Mouse (Mus musculus): ENCODE data around the gene Tnrc6b. TPM values are rescaled to one million over a fixed set of nuclear protein-coding genes. Genes with fewer than 3 reads are reported as not detected.

Tnrc6b gene
- polyA plus RNA-seq, 1 experiment from 2014 or later: 27.4 TPM

- Histone ChIP-seq H3K36me3 (no peaks in the 10 kb centered on the region), H3K4me1 (peaks cover 19% of the 10 kb centered on the region), H3K9ac (no peak overlapping the region), H3K4me3 (replicated peaks) (no peak overlapping the region), H3K4me2 (peak overlapping the region; percentile 23; the same call in 1 of the 2 replicates), H3K27me3 (replicated peaks) (no peaks in the 10 kb centered on the region), H3K9me3 (no peaks in the 10 kb centered on the region), H3K27ac (no peak overlapping the region)
- WGBS: 4% methylated on average over 7 of the region's 7 CpGs
- ATAC-seq (ENCODE audit: insufficient read depth, low FRiP score, low read depth): peak; percentile 87
These were observed 6.8 kb upstream of the Tnrc6b start for GRCm38 (mm10) chr15:80704267-80704666.

DNA sequence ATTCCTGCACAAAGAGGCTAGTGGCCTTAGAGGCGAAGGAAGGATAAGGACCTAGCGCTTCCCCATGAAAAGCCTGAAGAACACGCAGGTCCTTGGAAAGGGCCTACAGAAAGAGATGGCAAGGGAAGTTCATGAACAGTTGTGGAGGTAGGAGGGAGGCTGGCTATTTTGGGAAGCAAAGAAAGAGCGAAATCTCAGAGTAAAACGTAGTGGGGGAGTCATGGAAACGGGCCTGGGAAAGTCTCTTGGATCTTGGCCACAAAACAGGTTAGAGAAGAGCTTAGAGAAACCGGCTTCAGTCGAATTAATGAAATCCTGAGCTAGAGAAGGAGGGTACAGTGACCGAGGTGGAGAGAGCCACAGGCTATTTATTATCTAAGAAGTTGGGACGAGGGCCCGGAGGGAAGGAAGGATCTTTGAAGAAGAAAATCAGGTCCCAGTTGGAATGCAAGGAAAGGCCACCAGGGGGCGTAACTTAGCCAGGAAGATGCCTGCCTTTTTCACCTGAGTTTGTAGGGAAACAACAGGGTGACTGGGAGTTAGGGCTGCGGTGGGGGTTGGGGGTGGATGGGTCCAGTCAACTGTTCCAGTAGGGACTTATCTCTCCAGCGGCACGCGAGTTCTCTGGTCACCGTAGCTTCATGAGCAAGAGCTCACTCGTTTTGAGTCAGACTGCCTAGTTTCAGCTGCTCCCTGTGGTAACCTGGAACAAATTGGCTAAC, 5.1 kb upstream of the Tnrc6b start:
- 26% methylated on average over 18 of the region's 18 CpGs for WGBS
- no peaks in the 10 kb centered on the region for H3K36me3 ChIP-seq
- peak overlapping the region; percentile 31 for H3K4me3 ChIP-seq (replicated peaks)
- no peak for ATAC-seq (ENCODE audit: insufficient read depth, low FRiP score, low read depth)
- peaks cover 19% of the 10 kb centered on the region for H3K4me1 ChIP-seq
- H3K4me2 ChIP-seq: peak overlapping the region; percentile 66
- peak overlapping the region; percentile 91 for H3K27ac ChIP-seq
- H3K9me3 ChIP-seq: no peaks in the 10 kb centered on the region
- H3K27me3 ChIP-seq (replicated peaks): no peaks in the 10 kb centered on the region
- H3K9ac ChIP-seq: no peak overlapping the region

GRCm38 (mm10) chr15:80706596-80706995, 4.5 kb upstream of the Tnrc6b start:
- WGBS: 13% methylated on average over 11 of the region's 11 CpGs
- peak overlapping the region; percentile 31 for H3K4me3 ChIP-seq (replicated peaks)
- no peak overlapping the region for H3K9ac ChIP-seq
- H3K27me3 ChIP-seq (replicated peaks): no peaks in the 10 kb centered on the region
- no peak for ATAC-seq (ENCODE audit: insufficient read depth, low FRiP score, low read depth)
- H3K4me1 ChIP-seq: peaks cover 19% of the 10 kb centered on the region
- peak overlapping the region; percentile 66 for H3K4me2 ChIP-seq
- H3K36me3 ChIP-seq: no peaks in the 10 kb centered on the region
- peak overlapping the region; percentile 91 for H3K27ac ChIP-seq
- no peaks in the 10 kb centered on the region for H3K9me3 ChIP-seq

- Histone ChIP-seq H3K27ac (peak overlapping the region; percentile 91), H3K27me3 (replicated peaks) (no peaks in the 10 kb centered on the region), H3K9me3 (no peaks in the 10 kb centered on the region), H3K4me3 (replicated peaks) (no peak overlapping the region), H3K9ac (no peak overlapping the region), H3K4me2 (peak overlapping the region; percentile 66; the same call in 1 of the 2 replicates), H3K36me3 (no peaks in the 10 kb centered on the region), H3K4me1 (peaks cover 19% of the 10 kb centered on the region)
- 35% methylated on average over 8 of the region's 8 CpGs for whole genome bisulfite sequencing
- no peak for ATAC-seq (ENCODE audit: insufficient read depth, low FRiP score, low read depth)
These were observed 4.0 kb upstream of the Tnrc6b start for GRCm38 (mm10) chr15:80707088-80707487.

DNA sequence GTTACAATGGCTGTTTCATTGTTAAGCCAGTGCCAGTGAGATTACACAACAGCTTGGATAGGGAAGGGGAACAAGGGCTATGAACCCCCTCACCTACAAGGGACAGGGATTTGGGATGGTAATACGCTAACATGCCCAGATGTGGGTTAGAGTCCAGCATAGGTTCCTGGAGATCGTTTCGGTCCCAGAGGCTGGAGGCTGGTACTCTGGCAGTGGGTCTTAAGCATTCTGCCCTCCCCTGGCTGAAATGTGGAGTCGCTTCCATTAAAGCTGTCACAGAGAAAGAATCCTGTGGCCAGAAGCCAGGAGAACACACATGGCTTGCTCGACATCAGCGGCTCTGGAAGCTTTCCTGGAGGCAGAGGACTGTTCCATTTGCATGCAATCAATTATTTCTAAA, 1.5 kb upstream of the Tnrc6b start:
- no peak for ATAC-seq (ENCODE audit: insufficient read depth, low FRiP score, low read depth)
- 36% methylated on average over 6 of the region's 6 CpGs for WGBS
- no peaks in the 10 kb centered on the region for H3K9me3 ChIP-seq
- H3K4me1 ChIP-seq: peaks cover 19% of the 10 kb centered on the region
- no peak overlapping the region for H3K4me2 ChIP-seq
- H3K4me3 ChIP-seq (replicated peaks): no peak overlapping the region
- no peak overlapping the region for H3K9ac ChIP-seq
- H3K27ac ChIP-seq: 0 out of 2 replicates have a peak overlapping the region, but pooled peaks have one; percentile 5
- no peaks in the 10 kb centered on the region for H3K36me3 ChIP-seq
- no peaks in the 10 kb centered on the region for H3K27me3 ChIP-seq (replicated peaks)

DNA sequence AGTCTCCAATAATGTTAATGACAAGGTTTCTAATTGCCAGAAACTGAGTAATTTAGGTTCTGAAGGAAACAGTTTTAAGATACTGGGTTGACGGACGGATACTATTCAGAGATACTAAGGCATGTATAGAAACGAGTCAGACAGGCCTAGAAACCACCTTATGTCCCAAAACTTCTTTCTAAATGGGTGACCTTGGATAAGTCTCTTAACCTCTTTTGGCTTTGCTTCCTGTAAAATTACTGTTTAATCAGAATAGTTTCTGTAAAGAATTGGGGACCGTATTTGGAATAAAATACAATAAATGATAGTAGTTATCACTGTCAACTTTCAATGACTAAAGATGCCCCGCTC, 881 bp upstream of the Tnrc6b start:
- peak overlapping the region; percentile 92; the same call in 1 of the 2 replicates for H3K27ac ChIP-seq
- H3K9ac ChIP-seq: no peak overlapping the region
- H3K4me2 ChIP-seq: peak overlapping the region; percentile 53
- no peaks in the 10 kb centered on the region for H3K36me3 ChIP-seq
- H3K4me1 ChIP-seq: peaks cover 19% of the 10 kb centered on the region
- H3K27me3 ChIP-seq (replicated peaks): no peaks in the 10 kb centered on the region
- WGBS: 11% methylated on average over 5 of the region's 5 CpGs
- H3K4me3 ChIP-seq (replicated peaks): peak overlapping the region; percentile 90
- no peaks in the 10 kb centered on the region for H3K9me3 ChIP-seq
- ATAC-seq (ENCODE audit: insufficient read depth, low FRiP score, low read depth): no peak

DNA sequence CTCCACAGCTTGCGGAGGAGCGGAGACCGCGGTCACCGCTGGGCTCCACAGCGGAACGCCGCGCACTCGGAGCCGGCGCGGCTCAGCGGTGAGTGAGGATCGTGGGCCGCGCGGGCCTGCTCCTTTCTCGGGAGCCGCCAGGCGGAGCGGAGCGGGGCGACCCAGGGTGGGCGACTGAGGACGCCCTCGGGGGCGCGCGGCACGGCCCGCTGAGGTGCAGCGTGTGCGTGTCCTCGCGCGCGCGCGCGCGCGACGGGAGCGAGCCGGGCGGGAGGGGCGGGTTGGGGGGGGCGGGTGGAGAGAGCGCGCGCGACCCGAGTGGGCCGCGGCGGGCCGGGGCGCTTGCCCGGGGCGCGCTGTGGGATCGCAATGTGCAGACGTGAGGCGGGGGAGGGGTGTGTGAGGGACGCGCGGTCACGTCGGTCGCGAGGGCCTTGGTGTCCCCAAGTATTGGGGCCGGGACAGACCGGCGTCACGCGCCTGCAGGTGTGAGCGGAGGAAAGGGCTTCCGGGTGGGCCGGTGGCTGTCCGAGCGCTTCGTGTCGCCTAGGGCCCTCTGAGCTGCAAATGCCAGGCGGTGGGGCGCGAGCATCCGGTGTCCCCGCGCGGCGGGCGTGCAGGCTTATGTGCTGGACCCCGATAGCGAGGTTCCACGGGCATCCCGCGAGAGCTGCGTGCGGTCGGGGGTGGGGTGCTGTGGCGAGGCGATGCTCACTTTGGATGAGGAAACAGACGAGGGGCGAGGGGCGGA, 463 bp downstream of the Tnrc6b start:
- under 1% methylated on average over 105 of the region's 106 CpGs for WGBS
- peak overlapping the region; percentile 73 for H3K9ac ChIP-seq

GRCm38 (mm10) chr15:80714299-80714698, 3.2 kb downstream of the Tnrc6b start:
- no peak for ATAC-seq (ENCODE audit: insufficient read depth, low FRiP score, low read depth)
- H3K4me1 ChIP-seq: no peaks in the 10 kb centered on the region; the same call in none of the 2 replicates
- WGBS: 66% methylated on average over 4 of the region's 4 CpGs
- H3K27me3 ChIP-seq (replicated peaks): no peaks in the 10 kb centered on the region
- H3K4me2 ChIP-seq: no peak overlapping the region
- H3K36me3 ChIP-seq: no peaks in the 10 kb centered on the region
- H3K9me3 ChIP-seq: no peaks in the 10 kb centered on the region
- no peak overlapping the region for H3K27ac ChIP-seq
- H3K4me3 ChIP-seq (replicated peaks): no peak overlapping the region
- no peak overlapping the region for H3K9ac ChIP-seq

More for the DNA sequence above, 463 bp downstream of the Tnrc6b start:
- ATAC-seq (ENCODE audit: insufficient read depth, low FRiP score, low read depth): peak; percentile 7; the same call in 1 of the 2 replicates
- peaks cover 10% of the 10 kb centered on the region for H3K4me1 ChIP-seq
- peak overlapping the region; percentile 90 for H3K4me3 ChIP-seq (replicated peaks)
- no peaks in the 10 kb centered on the region for H3K36me3 ChIP-seq
- H3K9me3 ChIP-seq: no peaks in the 10 kb centered on the region
- H3K27ac ChIP-seq: peak overlapping the region; percentile 87
- H3K27me3 ChIP-seq (replicated peaks): no peaks in the 10 kb centered on the region
- H3K4me2 ChIP-seq: peak overlapping the region; percentile 90

DNA sequence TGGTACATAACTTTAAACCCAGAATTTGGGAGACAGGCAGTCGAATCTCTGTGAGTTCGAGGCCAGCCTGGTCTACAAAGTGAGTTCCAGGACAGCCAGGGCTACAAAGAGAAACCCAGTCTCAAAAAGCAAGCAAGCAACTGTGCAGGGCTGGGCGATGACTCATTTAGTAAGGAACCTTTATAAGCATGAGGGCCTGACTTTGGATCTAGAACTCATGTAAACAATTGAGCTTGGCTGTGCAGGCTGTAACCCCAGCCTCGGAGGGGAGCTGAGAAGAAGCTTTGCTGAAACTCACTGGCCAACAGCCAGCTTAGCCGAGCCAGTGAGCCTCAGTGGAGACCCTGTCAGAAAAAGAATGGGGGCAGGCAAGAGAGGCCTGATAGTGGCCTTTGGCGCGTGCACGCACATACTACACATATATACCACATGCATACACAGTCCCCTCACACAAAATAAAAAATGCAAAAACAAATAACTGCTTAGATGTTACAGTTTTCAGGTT, 5.6 kb downstream of the Tnrc6b start:
- Histone ChIP-seq H3K4me3 (replicated peaks) (no peak overlapping the region), H3K4me2 (no peak overlapping the region), H3K9ac (no peak overlapping the region), H3K9me3 (no peaks in the 10 kb centered on the region), H3K27ac (no peak overlapping the region), H3K4me1 (peaks cover 6% of the 10 kb centered on the region), H3K36me3 (no peaks in the 10 kb centered on the region), H3K27me3 (replicated peaks) (no peaks in the 10 kb centered on the region)
- 75% methylated on average over 8 of the region's 8 CpGs for WGBS
- no peak for ATAC-seq (ENCODE audit: insufficient read depth, low FRiP score, low read depth)

GRCm38 (mm10) chr15:80717431-80717830, 6.3 kb downstream of the Tnrc6b start:
- Histone ChIP-seq H3K36me3 (no peaks in the 10 kb centered on the region), H3K27ac (no peak overlapping the region), H3K4me1 (peaks cover 6% of the 10 kb centered on the region), H3K9ac (no peak overlapping the region), H3K27me3 (replicated peaks) (no peaks in the 10 kb centered on the region), H3K4me2 (no peak overlapping the region), H3K9me3 (no peaks in the 10 kb centered on the region), H3K4me3 (replicated peaks) (no peak overlapping the region)
- WGBS: 48% methylated on average over 1 of the region's 1 CpGs
- ATAC-seq (ENCODE audit: insufficient read depth, low FRiP score, low read depth): no peak

GRCm38 (mm10) chr15:80720249-80720648, 9.1 kb downstream of the Tnrc6b start:
- no peak overlapping the region for H3K27ac ChIP-seq
- H3K9me3 ChIP-seq: no peaks in the 10 kb centered on the region
- WGBS: 41% methylated on average over 5 of the region's 5 CpGs
- peaks cover 6% of the 10 kb centered on the region; the same call in 1 of the 2 replicates for H3K4me1 ChIP-seq
- no peak overlapping the region for H3K4me3 ChIP-seq (replicated peaks)
- H3K36me3 ChIP-seq: no peaks in the 10 kb centered on the region
- H3K27me3 ChIP-seq (replicated peaks): no peaks in the 10 kb centered on the region
- H3K4me2 ChIP-seq: no peak overlapping the region
- no peak for ATAC-seq (ENCODE audit: insufficient read depth, low FRiP score, low read depth)
- H3K9ac ChIP-seq: no peak overlapping the region

GRCm38 (mm10) chr15:80721861-80722260, 10.7 kb downstream of the Tnrc6b start:
- Histone ChIP-seq H3K27me3 (replicated peaks) (no peaks in the 10 kb centered on the region), H3K36me3 (no peaks in the 10 kb centered on the region), H3K9ac (no peak overlapping the region), H3K4me3 (replicated peaks) (no peak overlapping the region), H3K9me3 (no peaks in the 10 kb centered on the region), H3K27ac (no peak overlapping the region), H3K4me2 (no peak overlapping the region), H3K4me1 (peaks cover 6% of the 10 kb centered on the region; the same call in 1 of the 2 replicates)
- whole genome bisulfite sequencing: 75% methylated on average over 6 of the region's 6 CpGs
- ATAC-seq (ENCODE audit: insufficient read depth, low FRiP score, low read depth): no peak
